Mouse (Mus musculus) monocyte, adult 5-6 weeks (primary cell): ENCODE results near the gene Mief1. TPM values are rescaled to one million over a fixed set of nuclear protein-coding genes. Genes with fewer than 3 reads are reported as not detected.

ENCODE experiments used
- total RNA-seq: library from RNA; stranded (forward); fragments of 200-1000, 200-491, 200-594 nt; gene quantifications from 3 replicates; pipeline ENCODE4 v1.2.3, GENCODE M21; 2017

Gene Mief1
- total RNA-seq, 1 experiment from 2014 or later, result 28.7 TPM

Other genes starting within 250 kb of the Mief1 start
- 14.3 to 55.2 TPM (median 25.5 TPM) in 3 replicates for gene Pdgfb, start 219.0 kb upstream of the Mief1 start, total RNA-seq
- gene Syngr1, start 142.7 kb upstream of the Mief1 start, total RNA-seq, result not detected in 3 replicates
- gene Rpl3, start 142.2 kb upstream of the Mief1 start, total RNA-seq, result 1,359 to 1,501 TPM (median 1,441 TPM) in 3 replicates
- 11.6 to 17.4 TPM (median 12.4 TPM) in 3 replicates for gene Tab1, start 100.9 kb upstream of the Mief1 start, total RNA-seq
- gene Mgat3, start 60.3 kb upstream of the Mief1 start, total RNA-seq, result 0.19 TPM in 1 of 3 replicates, not detected in the others
- not detected in 3 replicates for gene AC140267.1, start 1.8 kb downstream of the Mief1 start, total RNA-seq
- gene Atf4, start 21.2 kb downstream of the Mief1 start, total RNA-seq, result 446 to 519 TPM (median 465 TPM) in 3 replicates
- gene Rps19bp1, start 30.3 kb downstream of the Mief1 start, total RNA-seq, result 10.6 to 23.0 TPM (median 13.2 TPM) in 3 replicates
- 2.2 to 5.0 TPM (median 3.1 TPM) in 3 replicates for gene Cacna1i, start 53.2 kb downstream of the Mief1 start, total RNA-seq